Mouse (Mus musculus): ENCODE data around the gene Lingo1.

Lingo1 gene

GRCm38 (mm10) chr9:56722089-56722825, 74.0 kb downstream of the Lingo1 start:
- no peak for DNase-seq (ENCODE audit: low read depth)

DNA sequence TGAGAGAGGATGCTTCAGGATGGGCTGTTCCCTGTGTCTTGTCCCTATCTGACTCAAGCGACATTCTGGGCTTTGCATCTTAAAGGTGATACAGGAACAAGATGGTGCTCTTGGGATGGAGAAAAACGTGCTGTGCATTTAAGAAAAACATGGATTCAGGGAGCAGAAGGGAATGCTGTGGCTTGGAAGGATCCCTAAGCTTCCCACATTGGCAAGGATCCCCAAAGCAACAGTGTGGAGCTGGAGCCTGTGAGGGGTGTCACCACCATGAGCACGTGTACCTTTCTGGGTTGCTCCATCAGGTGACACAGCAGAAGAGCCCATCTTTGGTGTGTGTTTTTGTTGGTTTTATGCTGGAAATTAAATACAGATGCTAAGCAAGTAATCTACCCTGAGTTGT, 77.3 kb downstream of the Lingo1 start:
- no peak for DNase-seq (ENCODE audit: low read depth)

DNA sequence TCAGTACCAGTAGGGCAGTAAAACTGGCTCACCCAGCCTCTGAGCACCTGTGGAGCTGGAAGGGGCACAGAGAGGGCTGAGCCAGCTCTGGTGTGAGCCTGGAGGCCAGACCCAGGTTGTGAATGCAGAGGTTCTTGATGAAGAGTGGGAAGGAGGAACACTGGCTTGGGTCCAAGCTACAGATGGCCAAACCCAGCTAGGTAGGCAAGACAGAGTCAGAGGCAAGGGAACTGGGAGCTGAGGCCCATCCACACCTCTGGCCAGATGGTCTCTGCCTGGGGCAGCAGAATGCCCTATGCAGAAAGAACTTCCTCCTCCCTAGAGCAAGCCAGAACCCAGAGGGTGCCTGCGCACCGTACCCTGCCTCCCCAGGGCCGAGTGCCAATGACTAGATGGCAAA, 79.7 kb downstream of the Lingo1 start:
- no peak for DNase-seq (ENCODE audit: low read depth)

- DNase-seq (ENCODE audit: low read depth) = no peak
Measured at GRCm38 (mm10) chr9:56716066-56716465, 80.2 kb downstream of the Lingo1 start.

- DNase-seq (ENCODE audit: low read depth) = no peak
Measured at GRCm38 (mm10) chr9:56714391-56714790, 81.9 kb downstream of the Lingo1 start.

- no peak for DNase-seq (ENCODE audit: low read depth)
Measured at GRCm38 (mm10) chr9:56712667-56713369, 83.5 kb downstream of the Lingo1 start.

GRCm38 (mm10) chr9:56710958-56711357, 85.3 kb downstream of the Lingo1 start:
- DNase-seq (ENCODE audit: low read depth) = no peak

DNA sequence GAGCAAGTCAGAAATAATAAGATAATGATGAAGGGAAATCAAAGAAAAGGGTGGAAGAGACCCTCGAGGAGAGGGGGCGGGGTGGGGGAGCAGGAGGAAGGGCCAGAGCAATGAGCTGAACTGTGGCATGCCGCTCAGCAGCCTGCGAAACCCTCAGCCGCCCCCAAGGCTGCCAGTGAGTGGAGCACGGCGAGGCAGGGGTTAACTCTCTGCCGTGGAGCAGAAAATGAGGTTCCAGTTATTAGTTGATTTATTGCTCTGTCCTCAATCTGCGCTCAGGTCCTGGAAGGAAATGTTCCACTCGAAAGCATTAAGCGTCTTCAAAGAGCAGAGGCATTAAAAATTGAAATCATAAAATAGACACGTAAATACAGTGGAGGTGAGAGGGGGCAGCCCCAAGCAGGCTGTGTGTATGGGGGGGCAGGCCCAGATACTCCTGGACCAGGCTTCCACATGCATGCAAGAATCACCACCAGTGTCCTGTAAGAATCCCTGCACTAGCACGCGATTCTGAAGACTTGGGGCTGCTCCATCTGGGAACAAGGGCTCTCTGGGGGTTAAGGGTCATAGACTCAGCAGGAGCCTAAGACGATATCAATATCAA, 89.7 kb downstream of the Lingo1 start:
- DNase-seq (ENCODE audit: low read depth) = no peak

GRCm38 (mm10) chr9:56701394-56701793, 94.9 kb downstream of the Lingo1 start:
- no peak for DNase-seq (ENCODE audit: low read depth)

DNA sequence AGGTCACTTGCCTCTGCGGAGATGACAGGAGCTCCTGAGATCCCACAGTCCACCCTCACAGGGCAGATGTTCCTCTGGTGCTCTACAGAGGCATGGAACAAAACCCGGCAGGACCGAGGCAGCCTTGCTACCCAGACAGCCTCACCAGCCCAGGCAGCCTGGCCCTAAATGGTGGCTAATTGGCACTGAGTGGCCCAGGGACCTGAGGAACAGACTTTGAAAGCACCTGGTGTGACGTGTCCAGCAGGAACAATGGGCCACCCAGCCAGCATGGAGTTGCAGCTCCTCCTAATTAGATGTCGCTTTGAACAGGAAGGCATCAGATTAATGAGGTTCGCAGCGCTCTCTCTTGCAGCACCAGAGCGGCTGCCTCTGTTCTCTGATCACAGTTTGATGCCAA, 95.4 kb downstream of the Lingo1 start:
- no peak for DNase-seq (ENCODE audit: low read depth)

DNA sequence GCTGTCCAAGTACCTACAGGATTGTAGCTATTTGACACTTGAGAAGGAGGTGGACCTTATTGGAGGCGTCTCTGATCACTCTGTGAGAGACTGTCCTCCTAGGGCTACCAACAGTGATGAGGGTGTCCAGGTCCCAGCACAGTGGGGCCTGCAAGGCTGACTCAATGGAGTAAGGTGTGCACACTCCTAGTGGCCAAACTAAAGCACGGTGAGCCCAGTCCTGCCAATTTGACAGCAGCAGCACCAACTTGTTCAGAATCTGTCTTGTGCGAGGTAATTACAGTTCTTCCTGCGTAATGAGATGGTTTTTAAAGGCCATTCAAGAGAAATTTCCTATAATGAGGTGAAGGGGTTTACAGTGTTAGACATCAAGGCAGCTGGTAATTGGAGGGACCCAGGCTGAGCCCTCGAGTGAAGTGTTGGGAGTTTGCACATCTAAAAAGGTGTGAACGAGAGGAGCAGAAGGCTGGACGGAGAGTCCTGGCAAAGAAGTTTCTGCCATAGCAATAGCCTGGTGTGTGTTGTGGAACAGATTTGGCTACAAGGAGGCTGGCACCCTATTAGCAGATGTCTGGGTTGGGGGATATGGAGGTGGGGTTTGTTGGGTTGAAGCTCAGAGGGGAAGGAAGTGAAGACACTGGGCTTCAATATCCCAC, 97.4 kb downstream of the Lingo1 start:
- no peak for DNase-seq (ENCODE audit: low read depth)

GRCm38 (mm10) chr9:56694079-56694478, 102.2 kb downstream of the Lingo1 start:
- DNase-seq (ENCODE audit: low read depth) = no peak

- no peak for DNase-seq (ENCODE audit: low read depth)
Measured at GRCm38 (mm10) chr9:56691226-56691625, 105.0 kb downstream of the Lingo1 start.

DNA sequence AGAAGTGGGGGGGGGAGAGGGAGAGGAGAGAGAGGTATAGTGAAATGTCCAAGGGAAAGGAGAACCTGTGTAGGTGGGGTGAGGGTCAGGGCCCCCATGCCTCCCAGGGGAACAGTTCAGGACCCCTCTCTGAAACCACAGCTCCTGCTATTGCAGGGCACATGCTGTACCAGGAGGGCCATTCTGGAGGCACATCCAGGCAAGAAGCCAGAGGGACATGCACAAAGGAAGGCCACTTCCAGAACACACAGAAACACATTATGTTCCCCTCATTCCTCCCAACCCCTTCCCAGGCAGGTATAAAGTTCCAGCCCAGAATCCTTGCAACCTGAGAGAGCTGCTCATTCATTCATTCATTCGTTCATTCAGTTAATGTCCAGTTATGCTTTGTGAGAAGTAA, 105.6 kb downstream of the Lingo1 start:
- no peak for DNase-seq (ENCODE audit: low read depth)

DNA sequence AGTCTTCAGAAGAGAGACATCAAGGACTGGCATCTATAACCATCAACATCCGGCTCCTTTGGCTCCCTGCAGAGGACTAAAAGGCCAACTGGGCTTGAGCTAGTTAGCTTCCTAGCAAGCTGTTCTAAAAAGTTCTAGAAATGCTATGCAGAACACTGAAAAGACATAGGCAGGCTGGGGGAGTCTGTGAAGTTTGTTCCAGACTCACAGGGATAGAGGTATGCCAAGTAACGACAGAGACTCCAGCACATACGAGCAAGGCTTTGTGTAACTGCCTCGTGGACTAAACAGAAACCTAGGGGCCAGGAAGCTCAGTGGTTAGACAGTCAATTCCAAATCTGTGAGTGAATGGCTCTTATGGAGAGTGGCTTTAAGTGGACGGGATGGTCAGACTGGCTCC, 108.8 kb downstream of the Lingo1 start:
- no peak for DNase-seq (ENCODE audit: low read depth)

- no peak for DNase-seq (ENCODE audit: low read depth)
Measured at GRCm38 (mm10) chr9:56687145-56687477, 109.2 kb downstream of the Lingo1 start.

- no peak for DNase-seq (ENCODE audit: low read depth)
Measured at GRCm38 (mm10) chr9:56686339-56687144, 109.7 kb downstream of the Lingo1 start.

DNA sequence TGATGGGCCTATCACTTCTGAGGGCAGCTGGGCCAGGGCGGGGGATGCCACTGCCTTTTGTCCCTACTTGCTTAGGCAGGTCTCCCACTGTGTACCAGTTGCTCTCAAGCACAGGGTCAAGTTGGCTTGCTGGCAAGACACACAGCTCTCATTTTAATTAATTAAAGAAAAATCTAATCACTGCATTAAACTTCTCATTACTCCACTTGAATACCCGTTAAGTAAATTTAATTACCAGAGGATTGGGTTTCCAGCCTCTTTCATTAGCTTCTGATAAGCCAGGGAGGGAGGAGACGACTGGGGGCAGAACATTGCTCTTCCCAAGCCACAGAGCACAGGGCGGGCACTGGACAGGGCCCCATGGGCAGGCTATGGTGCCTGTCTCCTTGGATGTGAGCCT, 113.4 kb downstream of the Lingo1 start:
- no peak for DNase-seq (ENCODE audit: low read depth)

GRCm38 (mm10) chr9:56681950-56682349, 114.3 kb downstream of the Lingo1 start:
- no peak for DNase-seq (ENCODE audit: low read depth)

GRCm38 (mm10) chr9:56678929-56679681, 117.2 kb downstream of the Lingo1 start:
- no peak for DNase-seq (ENCODE audit: low read depth)

- DNase-seq (ENCODE audit: low read depth) = no peak
Measured at GRCm38 (mm10) chr9:56675696-56676095, 120.6 kb downstream of the Lingo1 start.

Data from naive thymus-derived CD4-positive, alpha-beta T cell, adult 2 months (primary cell).